Mouse (Mus musculus): ENCODE results near the gene Ints14. TPM values are rescaled to one million over a fixed set of nuclear protein-coding genes. Genes with fewer than 3 reads are reported as not detected.

The Ints14 gene
- polyA plus RNA-seq, 1 experiment from 2014 or later, result 35.1 TPM

GRCm38 (mm10) chr9:65010632-65011031 is 49.9 kb downstream of the Ints14 start:
- H3K4me2 ChIP-seq (ENCODE audit: low read length), result no peak overlapping the region
- no peak overlapping the region for H3K27ac ChIP-seq (ENCODE audit: low read length)
- H3K9ac ChIP-seq (ENCODE audit: low read depth, low read length), result no peak overlapping the region
- peaks cover 17% of the 10 kb centered on the region; the same call in 1 of the 2 replicates for H3K36me3 ChIP-seq (ENCODE audit: control insufficient read depth, insufficient read depth, low read length)
- no peaks in the 10 kb centered on the region for H3K27me3 ChIP-seq (ENCODE audit: control insufficient read depth, insufficient read depth, low read depth, low read length)
- H3K4me1 ChIP-seq (ENCODE audit: control insufficient read depth, insufficient read depth, low read length), result no peaks in the 10 kb centered on the region; the same call in 1 of the 2 replicates
- no peak overlapping the region for H3K4me3 ChIP-seq (ENCODE audit: low read depth, low read length)
- 90% methylated on average over 8 of the region's 8 CpGs for WGBS
- no peaks in the 10 kb centered on the region for H3K9me3 ChIP-seq (replicated peaks; ENCODE audit: control insufficient read depth, low read length, poor library complexity, severe bottlenecking)
- ATAC-seq, result no peak

- peaks cover 5% of the 10 kb centered on the region for H3K4me1 ChIP-seq (ENCODE audit: control insufficient read depth, insufficient read depth, low read length)
- 65% methylated on average over 6 of the region's 6 CpGs for WGBS
- no peak for ATAC-seq
- no peak overlapping the region for H3K9ac ChIP-seq (ENCODE audit: low read depth, low read length)
- no peak overlapping the region for H3K4me2 ChIP-seq (ENCODE audit: low read length)
- H3K9me3 ChIP-seq (replicated peaks; ENCODE audit: control insufficient read depth, low read length, poor library complexity, severe bottlenecking), result no peaks in the 10 kb centered on the region
- H3K27me3 ChIP-seq (ENCODE audit: control insufficient read depth, insufficient read depth, low read depth, low read length), result no peaks in the 10 kb centered on the region
- H3K4me3 ChIP-seq (ENCODE audit: low read depth, low read length), result no peak overlapping the region
- no peak overlapping the region for H3K27ac ChIP-seq (ENCODE audit: low read length)
- peaks cover 11% of the 10 kb centered on the region; the same call in 1 of the 2 replicates for H3K36me3 ChIP-seq (ENCODE audit: control insufficient read depth, insufficient read depth, low read length)
Measured at GRCm38 (mm10) chr9:65011304-65011703, 50.6 kb downstream of the Ints14 start.

GRCm38 (mm10) chr9:65015461-65016222 is 54.9 kb downstream of the Ints14 start:
- 70% methylated on average over 7 of the region's 7 CpGs for WGBS
- Histone ChIP-seq H3K9ac (ENCODE audit: low read depth, low read length) (no peak overlapping the region), H3K9me3 (replicated peaks; ENCODE audit: control insufficient read depth, low read length, poor library complexity, severe bottlenecking) (no peaks in the 10 kb centered on the region), H3K36me3 (ENCODE audit: control insufficient read depth, insufficient read depth, low read length) (no peaks in the 10 kb centered on the region), H3K27me3 (ENCODE audit: control insufficient read depth, insufficient read depth, low read depth, low read length) (no peaks in the 10 kb centered on the region), H3K4me2 (ENCODE audit: low read length) (no peak overlapping the region), H3K27ac (ENCODE audit: low read length) (peak overlapping the region; percentile 17), H3K4me1 (ENCODE audit: control insufficient read depth, insufficient read depth, low read length) (peaks cover 48% of the 10 kb centered on the region), H3K4me3 (ENCODE audit: low read depth, low read length) (no peak overlapping the region)
- no peak for ATAC-seq

GRCm38 (mm10) chr9:65016241-65016977 is 55.7 kb downstream of the Ints14 start:
- Histone ChIP-seq H3K9me3 (replicated peaks; ENCODE audit: control insufficient read depth, low read length, poor library complexity, severe bottlenecking) (no peaks in the 10 kb centered on the region), H3K27ac (ENCODE audit: low read length) (peak overlapping the region; percentile 44), H3K36me3 (ENCODE audit: control insufficient read depth, insufficient read depth, low read length) (no peaks in the 10 kb centered on the region), H3K9ac (ENCODE audit: low read depth, low read length) (no peak overlapping the region), H3K4me3 (ENCODE audit: low read depth, low read length) (no peak overlapping the region), H3K4me2 (ENCODE audit: low read length) (peak overlapping the region; percentile 37), H3K4me1 (ENCODE audit: control insufficient read depth, insufficient read depth, low read length) (peaks cover 49% of the 10 kb centered on the region), H3K27me3 (ENCODE audit: control insufficient read depth, insufficient read depth, low read depth, low read length) (no peaks in the 10 kb centered on the region)
- WGBS, result 52% methylated on average over 4 of the region's 4 CpGs
- peak; percentile 37; the same call in 1 of the 2 replicates for ATAC-seq

- ATAC-seq, result no peak
- peak overlapping the region; percentile 37 for H3K4me2 ChIP-seq (ENCODE audit: low read length)
- peak overlapping the region; percentile 44; the same call in 1 of the 2 replicates for H3K27ac ChIP-seq (ENCODE audit: low read length)
- 74% methylated on average over 16 of the region's 16 CpGs for WGBS
- no peaks in the 10 kb centered on the region for H3K36me3 ChIP-seq (ENCODE audit: control insufficient read depth, insufficient read depth, low read length)
- H3K4me1 ChIP-seq (ENCODE audit: control insufficient read depth, insufficient read depth, low read length), result peaks cover 53% of the 10 kb centered on the region
- no peaks in the 10 kb centered on the region for H3K9me3 ChIP-seq (replicated peaks; ENCODE audit: control insufficient read depth, low read length, poor library complexity, severe bottlenecking)
- H3K27me3 ChIP-seq (ENCODE audit: control insufficient read depth, insufficient read depth, low read depth, low read length), result no peaks in the 10 kb centered on the region
- H3K4me3 ChIP-seq (ENCODE audit: low read depth, low read length), result no peak overlapping the region
- no peak overlapping the region for H3K9ac ChIP-seq (ENCODE audit: low read depth, low read length)
Measured at GRCm38 (mm10) chr9:65016978-65017827, 56.5 kb downstream of the Ints14 start.

GRCm38 (mm10) chr9:65017896-65018295 is 57.2 kb downstream of the Ints14 start:
- no peak for ATAC-seq
- Histone ChIP-seq H3K36me3 (ENCODE audit: control insufficient read depth, insufficient read depth, low read length) (no peaks in the 10 kb centered on the region), H3K9me3 (replicated peaks; ENCODE audit: control insufficient read depth, low read length, poor library complexity, severe bottlenecking) (no peaks in the 10 kb centered on the region), H3K27ac (ENCODE audit: low read length) (peak overlapping the region; percentile 42; the same call in 1 of the 2 replicates), H3K4me3 (ENCODE audit: low read depth, low read length) (no peak overlapping the region), H3K9ac (ENCODE audit: low read depth, low read length) (no peak overlapping the region), H3K4me2 (ENCODE audit: low read length) (peak overlapping the region; percentile 90; the same call in 1 of the 2 replicates), H3K4me1 (ENCODE audit: control insufficient read depth, insufficient read depth, low read length) (peaks cover 59% of the 10 kb centered on the region), H3K27me3 (ENCODE audit: control insufficient read depth, insufficient read depth, low read depth, low read length) (no peaks in the 10 kb centered on the region)
- 84% methylated on average over 4 of the region's 4 CpGs for WGBS

- no peaks in the 10 kb centered on the region for H3K36me3 ChIP-seq (ENCODE audit: control insufficient read depth, insufficient read depth, low read length)
- H3K4me3 ChIP-seq (ENCODE audit: low read depth, low read length), result no peak overlapping the region
- H3K9ac ChIP-seq (ENCODE audit: low read depth, low read length), result peak overlapping the region; percentile 7; the same call in 1 of the 2 replicates
- no peaks in the 10 kb centered on the region for H3K9me3 ChIP-seq (replicated peaks; ENCODE audit: control insufficient read depth, low read length, poor library complexity, severe bottlenecking)
- peak overlapping the region; percentile 90 for H3K4me2 ChIP-seq (ENCODE audit: low read length)
- ATAC-seq, result no peak
- no peaks in the 10 kb centered on the region for H3K27me3 ChIP-seq (ENCODE audit: control insufficient read depth, insufficient read depth, low read depth, low read length)
- H3K27ac ChIP-seq (ENCODE audit: low read length), result no peak overlapping the region
- H3K4me1 ChIP-seq (ENCODE audit: control insufficient read depth, insufficient read depth, low read length), result peaks cover 59% of the 10 kb centered on the region
- 58% methylated on average over 3 of the region's 3 CpGs for WGBS
Measured at GRCm38 (mm10) chr9:65018588-65019121, 58.0 kb downstream of the Ints14 start.

- Histone ChIP-seq H3K9ac (ENCODE audit: low read depth, low read length) (no peak overlapping the region), H3K27ac (ENCODE audit: low read length) (no peak overlapping the region), H3K4me3 (ENCODE audit: low read depth, low read length) (0 out of 2 replicates have a peak overlapping the region, but pooled peaks have one; percentile 100), H3K27me3 (ENCODE audit: control insufficient read depth, insufficient read depth, low read depth, low read length) (no peaks in the 10 kb centered on the region), H3K4me2 (ENCODE audit: low read length) (peak overlapping the region; percentile 90), H3K36me3 (ENCODE audit: control insufficient read depth, insufficient read depth, low read length) (no peaks in the 10 kb centered on the region), H3K9me3 (replicated peaks; ENCODE audit: control insufficient read depth, low read length, poor library complexity, severe bottlenecking) (no peaks in the 10 kb centered on the region), H3K4me1 (ENCODE audit: control insufficient read depth, insufficient read depth, low read length) (peaks cover 59% of the 10 kb centered on the region)
- WGBS, result 49% methylated on average over 3 of the region's 3 CpGs
- ATAC-seq, result no peak
Measured at GRCm38 (mm10) chr9:65019146-65019545, 58.4 kb downstream of the Ints14 start.
